Mouse (Mus musculus) kidney, embryonic 15.5 days (tissue): ENCODE measurements around the gene Guk1. TPM values are rescaled to one million over a fixed set of nuclear protein-coding genes. Genes with fewer than 3 reads are reported as not detected.

Experiments used
- ATAC-seq: fragments of 200-750 bp; cut with Nextera tagmentation; replicated peaks from 2 replicates; pipeline ENCODE4 v1.8.0; 2017; ENCODE audit warnings: moderate TSS enrichment; ENCODE audit not compliant: low FRiP score
- H3K27ac ChIP-seq: fragments of 300-500 bp; sonication (generic); 2 replicates; pipeline ENCODE4 v1.5.1; 2015; ENCODE audit warnings: mild to moderate bottlenecking, inconsistent platforms
- H3K27me3 ChIP-seq: fragments of 300-500 bp; sonication (generic); 2 replicates; pipeline ENCODE4 v1.6.1; 2015; ENCODE audit warnings: inconsistent platforms
- H3K36me3 ChIP-seq: fragments of 300-500 bp; sonication (generic); 2 replicates; pipeline ENCODE4 v1.6.1; 2015; ENCODE audit warnings: inconsistent platforms
- H3K4me1 ChIP-seq: fragments of 300-500 bp; sonication (generic); 2 replicates; pipeline ENCODE4 v1.6.1; 2015; ENCODE audit warnings: inconsistent platforms
- H3K4me2 ChIP-seq: fragments of 300-500 bp; sonication (generic); 2 replicates; pipeline ENCODE4 v1.6.1; 2015; ENCODE audit warnings: moderate library complexity, mild to moderate bottlenecking, inconsistent platforms
- H3K4me3 ChIP-seq: fragments of 300-500 bp; sonication (generic); replicated peaks from 2 replicates; pipeline ENCODE4 v1.5.1; 2015; ENCODE audit warnings: mild to moderate bottlenecking, inconsistent platforms
- H3K9ac ChIP-seq: fragments of 300-500 bp; sonication (generic); 2 replicates; pipeline ENCODE4 v1.6.1; 2015; ENCODE audit warnings: mild to moderate bottlenecking, inconsistent platforms
- H3K9me3 ChIP-seq: fragments of 300-500 bp; sonication (generic); replicated peaks from 2 replicates; pipeline ENCODE4 v1.6.1; 2016; ENCODE audit warnings: inconsistent platforms
- WGBS: fragments of 180-500 bp; shearing (Covaris S2); methylation state at CpG from one replicate; pipeline ENCODE4 v1.1.7; 2015; ENCODE audit warnings: mixed read lengths; 5-methylcytosine and 5-hydroxymethylcytosine counted together
- polyA plus RNA-seq: library from polyadenylated mRNA; unstranded; fragments of >200 nt; fragmentation: Nextera tagmentation; extraction: Ambion mirVana; gene quantifications from 2 replicates; pipeline ENCODE4 v1.2.1, GENCODE M21; 2015

Gene Guk1
- polyA plus RNA-seq, 1 experiment from 2014 or later, result 120 TPM

- 52% methylated on average over 6 of the region's 6 CpGs for WGBS
- H3K4me3 ChIP-seq, result no peak overlapping the region
- no peaks in the 10 kb centered on the region for H3K9me3 ChIP-seq
- no peaks in the 10 kb centered on the region for H3K36me3 ChIP-seq
- peaks cover 61% of the 10 kb centered on the region for H3K27me3 ChIP-seq
- no peak overlapping the region for H3K4me2 ChIP-seq
- H3K4me1 ChIP-seq, result peaks cover 11% of the 10 kb centered on the region
- ATAC-seq, result no peak
- H3K27ac ChIP-seq, result no peak overlapping the region
- H3K9ac ChIP-seq, result no peak overlapping the region
Observed at GRCm38 (mm10) chr11:59174189-59174838, 17.7 kb downstream of the Guk1 start.

GRCm38 (mm10) chr11:59170549-59170948, 21.5 kb downstream of the Guk1 start:
- ATAC-seq, result no peak
- Histone ChIP-seq H3K9me3 (no peaks in the 10 kb centered on the region), H3K27ac (no peak overlapping the region), H3K36me3 (no peaks in the 10 kb centered on the region), H3K4me3 (no peak overlapping the region), H3K27me3 (peaks cover 24% of the 10 kb centered on the region), H3K9ac (no peak overlapping the region), H3K4me1 (no peaks in the 10 kb centered on the region), H3K4me2 (no peak overlapping the region)
- WGBS, result 83% methylated on average over 4 of the region's 4 CpGs

- H3K36me3 ChIP-seq, result no peaks in the 10 kb centered on the region
- peaks cover 16% of the 10 kb centered on the region for H3K27me3 ChIP-seq
- H3K9ac ChIP-seq, result no peak overlapping the region
- H3K9me3 ChIP-seq, result no peaks in the 10 kb centered on the region
- no peak overlapping the region for H3K4me2 ChIP-seq
- H3K4me1 ChIP-seq, result peaks cover under 1% of the 10 kb centered on the region; the same call in 1 of the 2 replicates
- ATAC-seq, result no peak
- H3K4me3 ChIP-seq, result no peak overlapping the region
- H3K27ac ChIP-seq, result no peak overlapping the region
- WGBS, result 42% methylated on average over 3 of the region's 3 CpGs
Observed at GRCm38 (mm10) chr11:59169807-59170206, 22.2 kb downstream of the Guk1 start.

GRCm38 (mm10) chr11:59165616-59166241, 26.3 kb downstream of the Guk1 start:
- Histone ChIP-seq H3K9ac (no peak overlapping the region), H3K9me3 (no peaks in the 10 kb centered on the region), H3K36me3 (no peaks in the 10 kb centered on the region), H3K4me1 (peaks cover 21% of the 10 kb centered on the region), H3K27ac (peak overlapping the region; percentile 54), H3K4me2 (no peak overlapping the region), H3K4me3 (no peak overlapping the region), H3K27me3 (no peaks in the 10 kb centered on the region)
- ATAC-seq, result no peak
- 50% methylated on average over 2 of the region's 2 CpGs for WGBS

GRCm38 (mm10) chr11:59164384-59164783, 27.6 kb downstream of the Guk1 start:
- 86% methylated on average over 9 of the region's 9 CpGs for WGBS
- Histone ChIP-seq H3K4me1 (peaks cover 21% of the 10 kb centered on the region), H3K9me3 (no peaks in the 10 kb centered on the region), H3K4me2 (peak overlapping the region; percentile 66), H3K4me3 (peak overlapping the region; percentile 71), H3K27me3 (no peaks in the 10 kb centered on the region), H3K36me3 (no peaks in the 10 kb centered on the region), H3K27ac (peak overlapping the region; percentile 99), H3K9ac (no peak overlapping the region)
- ATAC-seq, result no peak

GRCm38 (mm10) chr11:59163255-59164236, 28.5 kb downstream of the Guk1 start, which contains the start of gene Iba57:
Gene Iba57, minus strand, starts transcription at chr11:59163739.
- Histone ChIP-seq H3K9me3 (no peaks in the 10 kb centered on the region), H3K27me3 (no peaks in the 10 kb centered on the region), H3K4me2 (peak within 1 kb of the TSS; percentile 66), H3K27ac (peak within 1 kb of the TSS; percentile 99), H3K4me3 (peak within 1 kb of the TSS; percentile 71), H3K36me3 (0 out of 2 replicates have a peak, but pooled peaks cover 2% of the 10 kb centered on the region), H3K9ac (peak within 1 kb of the TSS; percentile 86), H3K4me1 (peaks cover 21% of the 10 kb centered on the region)
- ATAC-seq, result peak; percentile 98
- WGBS, result 2% methylated on average over 68 of the region's 68 CpGs

- Histone ChIP-seq H3K36me3 (peaks cover 11% of the 10 kb centered on the region), H3K27ac (peak overlapping the region; percentile 99), H3K9me3 (no peaks in the 10 kb centered on the region), H3K4me2 (peak overlapping the region; percentile 66), H3K4me3 (peak overlapping the region; percentile 71), H3K4me1 (peaks cover 21% of the 10 kb centered on the region), H3K9ac (peak overlapping the region; percentile 40), H3K27me3 (no peaks in the 10 kb centered on the region)
- peak; percentile 1; the same call in 1 of the 2 replicates for ATAC-seq
- WGBS, result 52% methylated on average over 9 of the region's 9 CpGs
Observed at GRCm38 (mm10) chr11:59162443-59163254, 29.4 kb downstream of the Guk1 start.

- no peak for ATAC-seq
- H3K4me1 ChIP-seq, result peaks cover 21% of the 10 kb centered on the region
- no peaks in the 10 kb centered on the region for H3K9me3 ChIP-seq
- H3K27ac ChIP-seq, result no peak overlapping the region
- peaks cover 19% of the 10 kb centered on the region for H3K36me3 ChIP-seq
- no peak overlapping the region for H3K4me2 ChIP-seq
- WGBS, result 75% methylated on average over 5 of the region's 5 CpGs
- H3K4me3 ChIP-seq, result no peak overlapping the region
- no peak overlapping the region for H3K9ac ChIP-seq
- H3K27me3 ChIP-seq, result no peaks in the 10 kb centered on the region
Observed at GRCm38 (mm10) chr11:59161398-59161797, 30.6 kb downstream of the Guk1 start.

GRCm38 (mm10) chr11:59159558-59159957, 32.5 kb downstream of the Guk1 start:
- Histone ChIP-seq H3K9me3 (no peaks in the 10 kb centered on the region), H3K36me3 (peaks cover 28% of the 10 kb centered on the region), H3K9ac (no peak overlapping the region), H3K4me1 (peaks cover 17% of the 10 kb centered on the region), H3K27ac (no peak overlapping the region), H3K4me2 (no peak overlapping the region), H3K27me3 (no peaks in the 10 kb centered on the region), H3K4me3 (no peak overlapping the region)
- WGBS, result 88% methylated on average over 4 of the region's 4 CpGs
- no peak for ATAC-seq

- no peak overlapping the region for H3K4me2 ChIP-seq
- H3K9me3 ChIP-seq, result no peaks in the 10 kb centered on the region
- WGBS, result 92% methylated on average over 13 of the region's 13 CpGs
- peaks cover 28% of the 10 kb centered on the region for H3K36me3 ChIP-seq
- ATAC-seq, result no peak
- H3K27ac ChIP-seq, result no peak overlapping the region
- H3K4me3 ChIP-seq, result no peak overlapping the region
- H3K4me1 ChIP-seq, result peaks cover 13% of the 10 kb centered on the region
- no peak overlapping the region for H3K9ac ChIP-seq
- no peaks in the 10 kb centered on the region for H3K27me3 ChIP-seq
Observed at GRCm38 (mm10) chr11:59159099-59159498, 32.9 kb downstream of the Guk1 start.

GRCm38 (mm10) chr11:59155900-59156299, 36.1 kb downstream of the Guk1 start:
- H3K4me3 ChIP-seq, result no peak overlapping the region
- H3K9me3 ChIP-seq, result no peaks in the 10 kb centered on the region
- no peaks in the 10 kb centered on the region for H3K4me1 ChIP-seq
- H3K27ac ChIP-seq, result no peak overlapping the region
- H3K27me3 ChIP-seq, result no peaks in the 10 kb centered on the region
- H3K4me2 ChIP-seq, result no peak overlapping the region
- H3K9ac ChIP-seq, result no peak overlapping the region
- 86% methylated on average over 5 of the region's 5 CpGs for WGBS
- ATAC-seq, result no peak
- peaks cover 28% of the 10 kb centered on the region for H3K36me3 ChIP-seq
